In the genomic region with DNA sequence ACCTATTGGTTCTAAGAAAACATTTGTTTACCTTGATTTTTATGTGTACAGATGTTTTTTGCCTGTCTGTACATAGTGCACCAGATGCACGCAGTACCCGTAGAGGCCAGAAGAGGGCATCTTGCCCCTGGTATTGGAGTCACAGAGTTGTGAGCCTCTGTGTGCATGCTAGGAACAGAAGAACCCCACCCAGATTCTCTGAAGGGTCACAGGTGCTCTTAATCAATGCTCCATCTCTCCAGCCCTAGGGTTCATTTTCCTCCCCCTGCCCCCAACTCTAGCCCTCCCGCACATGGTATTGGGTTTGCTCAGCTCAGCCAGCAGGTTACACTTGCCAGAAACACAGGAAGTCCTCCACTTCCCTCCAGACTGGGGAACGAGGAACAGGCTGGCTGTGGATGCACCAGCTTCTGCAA, we compare ENCODE assay signal across 7 mouse cellular contexts. TPM values are rescaled to one million over a fixed set of nuclear protein-coding genes. Genes with fewer than 3 reads are reported as not detected.
A peak's percentile ranks its signal among the peaks of the same experiment; 100 is the strongest.
DNase-seq lines count a peak whose midpoint lies in the region; ATAC-seq and TF ChIP-seq lines count a peak whose summit lies in the region.

No protein-coding gene starts in this region.

- no peaks in the 10 kb centered on the region for H3K27me3 ChIP-seq in neural tube, embryonic 15.5 days (replicated peaks)
- H3K27me3 ChIP-seq in embryonic facial prominence, embryonic 10.5 days (replicated peaks; ENCODE audit: low read depth, poor library complexity, severe bottlenecking) = no peaks in the 10 kb centered on the region
- H3K27me3 ChIP-seq in intestine, embryonic 16.5 days (replicated peaks; ENCODE audit: control insufficient read depth, insufficient read depth, low read length) = no peaks in the 10 kb centered on the region

- H3K4me1 ChIP-seq in neural tube, embryonic 15.5 days = no peaks in the 10 kb centered on the region
- H3K4me1 ChIP-seq in embryonic facial prominence, embryonic 10.5 days = peaks cover 19% of the 10 kb centered on the region
- H3K4me1 ChIP-seq in intestine, embryonic 16.5 days (ENCODE audit: control insufficient read depth, insufficient read depth, low read length) = no peaks in the 10 kb centered on the region
- H3K4me1 ChIP-seq in lung, adult 2 months (ENCODE audit: control insufficient read depth, insufficient read depth, low read length) = peaks cover 7% of the 10 kb centered on the region; the same call in 1 of the 2 replicates

- peaks cover 9% of the 10 kb centered on the region for H3K9me3 ChIP-seq in neural tube, embryonic 15.5 days (replicated peaks)
- H3K9me3 ChIP-seq in embryonic facial prominence, embryonic 10.5 days = peaks cover 7% of the 10 kb centered on the region; the same call in 1 of the 2 replicates
- H3K9me3 ChIP-seq in intestine, embryonic 16.5 days (ENCODE audit: control insufficient read depth, low read length) = no peaks in the 10 kb centered on the region

- DNase-seq in neural tube, embryonic 10.5 days (ENCODE audit: extremely low spot score, low spot score) = peak; percentile 54
- peak; percentile 47 for DNase-seq in WW6 (ENCODE audit: low read depth, low spot score)
- peak; percentile 80 for DNase-seq in embryonic facial prominence, embryonic 10.5 days (ENCODE audit: low spot score)
- DNase-seq in lung, adult 2 months = peak; percentile 72
- peak; percentile 26 to 45 for DNase-seq in spleen, postnatal 36 days (ENCODE audit: low spot score in 2 of 2)

- no peak overlapping the region for H3K27ac ChIP-seq in neural tube, embryonic 15.5 days (replicated peaks)
- no peak overlapping the region; the same call in 1 of the 2 replicates for H3K27ac ChIP-seq in embryonic facial prominence, embryonic 10.5 days (replicated peaks)
- H3K27ac ChIP-seq in intestine, embryonic 16.5 days (ENCODE audit: low read length) = no peak overlapping the region

- H3K4me2 ChIP-seq in neural tube, embryonic 15.5 days = no peak overlapping the region
- H3K4me2 ChIP-seq in intestine, embryonic 16.5 days (ENCODE audit: low read depth, low read length) = no peak overlapping the region

- no peak for TF ChIP-seq POLR2A in lung, adult 2 months (IDR thresholded peaks at IDR 0.05; ENCODE audit: borderline replicate concordance, extremely low read depth, low read depth, low read length)

- no peak overlapping the region for H3K4me3 ChIP-seq in neural tube, embryonic 15.5 days (replicated peaks)
- H3K4me3 ChIP-seq in embryonic facial prominence, embryonic 10.5 days = no peak overlapping the region
- no peak overlapping the region for H3K4me3 ChIP-seq in intestine, embryonic 16.5 days (ENCODE audit: low read length)
- H3K4me3 ChIP-seq in lung, adult 2 months (replicated peaks; ENCODE audit: extremely low read depth, low read depth, low read length) = no peak overlapping the region

- peak; percentile 85 for TF ChIP-seq CTCF in lung, adult 2 months (IDR thresholded peaks at IDR 0.05; ENCODE audit: insufficient read depth, low read length)

- H3K36me3 ChIP-seq in neural tube, embryonic 15.5 days = no peaks in the 10 kb centered on the region
- H3K36me3 ChIP-seq in embryonic facial prominence, embryonic 10.5 days (replicated peaks) = no peaks in the 10 kb centered on the region
- no peaks in the 10 kb centered on the region for H3K36me3 ChIP-seq in intestine, embryonic 16.5 days (ENCODE audit: control insufficient read depth, insufficient read depth, low read length)

- ATAC-seq in neural tube, embryonic 15.5 days (ENCODE audit: low FRiP score) = no peak
- ATAC-seq in intestine, embryonic 16.5 days = 0 out of 2 replicates have a peak, but pooled peaks have one; percentile 36

- no peak overlapping the region for H3K9ac ChIP-seq in neural tube, embryonic 15.5 days (replicated peaks)
- no peak overlapping the region for H3K9ac ChIP-seq in intestine, embryonic 16.5 days (ENCODE audit: low read depth, low read length)

- 44% methylated on average over 4 of the region's 4 CpGs for WGBS in neural tube, embryonic 15.5 days
- WGBS in embryonic facial prominence, embryonic 10.5 days = 30% methylated on average over 4 of the region's 4 CpGs
- whole genome bisulfite sequencing in intestine, embryonic 16.5 days = 29% methylated on average over 4 of the region's 4 CpGs
- WGBS in lung, adult 2 months = 21% methylated on average over 4 of the region's 4 CpGs

RNA-seq across cellular contexts. Expression of gene Ccrl2, which starts 13.2 kb away (rescaled TPM):
- 0.98 and 1.3 TPM in 2 replicates for polyA plus RNA-seq in neural tube, embryonic 15.5 days (2015; fragmentation: Nextera tagmentation; extraction: Ambion mirVana)
- 0.35 and 0.98 TPM in 2 replicates for polyA plus RNA-seq in embryonic facial prominence, embryonic 10.5 days (2016; fragmentation: Nextera tagmentation; extraction: Ambion mirVana)
- polyA plus RNA-seq in intestine, embryonic 16.5 days (2015; fragmentation: Nextera tagmentation; extraction: Ambion mirVana) = 1.9 and 2.5 TPM in 2 replicates
- 43.9 and 51.2 TPM in 2 replicates for polyA plus RNA-seq in lung, adult 2 months (2012; rRNA removed)

RNA-seq across cellular contexts. Expression of gene Lrrfip2, which starts 46.8 kb away (rescaled TPM):
- polyA plus RNA-seq in neural tube, embryonic 15.5 days (2015; fragmentation: Nextera tagmentation; extraction: Ambion mirVana) = 46.0 and 46.7 TPM in 2 replicates
- 38.6 and 39.4 TPM in 2 replicates for polyA plus RNA-seq in embryonic facial prominence, embryonic 10.5 days (2016; fragmentation: Nextera tagmentation; extraction: Ambion mirVana)
- polyA plus RNA-seq in intestine, embryonic 16.5 days (2015; fragmentation: Nextera tagmentation; extraction: Ambion mirVana) = 38.4 and 39.4 TPM in 2 replicates
- 19.8 and 22.3 TPM in 2 replicates for polyA plus RNA-seq in lung, adult 2 months (2012; rRNA removed)

RNA-seq across cellular contexts. Expression of gene Ltf, which starts 51.5 kb away (rescaled TPM):
- polyA plus RNA-seq in neural tube, embryonic 15.5 days (2015; fragmentation: Nextera tagmentation; extraction: Ambion mirVana) = 0.88 and 1.5 TPM in 2 replicates
- polyA plus RNA-seq in embryonic facial prominence, embryonic 10.5 days (2016; fragmentation: Nextera tagmentation; extraction: Ambion mirVana) = not detected in 2 replicates
- polyA plus RNA-seq in intestine, embryonic 16.5 days (2015; fragmentation: Nextera tagmentation; extraction: Ambion mirVana) = 3.2 and 3.4 TPM in 2 replicates
- 8.1 and 20.3 TPM in 2 replicates for polyA plus RNA-seq in lung, adult 2 months (2012; rRNA removed)

Comparison
In these comparisons a context has a peak if more than half of its experiments do, and no peak if none do; other contexts are left out.
1. RNA of gene Ccrl2, which starts 13.2 kb away (polyA plus RNA-seq): 43.9 to 51.2 TPM in lung, adult 2 months; 1.9 to 2.5 TPM in intestine, embryonic 16.5 days, 0.98 to 1.3 TPM in neural tube, embryonic 15.5 days and 0.35 to 0.98 TPM in embryonic facial prominence, embryonic 10.5 days; every median in the first group is over 10 times any median in the second.
2. Peak in every context shown above with its lines, with median percentiles within 50 percentile points of each other: DNase-seq.